In the genomic region with DNA sequence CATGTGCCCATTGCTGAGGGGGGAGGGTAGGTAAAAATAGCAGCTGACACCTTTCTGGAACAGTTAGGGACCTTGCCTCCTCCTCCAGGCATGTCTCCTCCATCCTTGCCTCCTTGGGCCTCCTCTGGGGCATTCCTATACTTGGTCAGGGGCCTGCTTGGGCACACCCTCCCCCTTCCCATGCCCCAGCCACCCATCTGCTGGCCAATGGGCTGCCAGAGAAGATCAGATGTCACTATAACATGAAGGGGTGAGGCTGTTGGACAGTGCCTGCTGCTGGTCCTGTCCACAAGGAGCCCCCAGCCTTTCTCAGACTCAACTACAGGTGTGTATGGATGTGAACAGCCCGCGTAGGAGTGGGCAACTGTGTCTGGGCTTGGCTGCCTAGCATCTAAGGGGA, we compare ENCODE assay signal across 14 mouse cellular contexts. TPM values are rescaled to one million over a fixed set of nuclear protein-coding genes. Genes with fewer than 3 reads are reported as not detected.
DNase-seq lines count a peak whose midpoint lies in the region; ATAC-seq and TF ChIP-seq lines count a peak whose summit lies in the region.
"Had no signal": no experiment of that assay in that cellular context is flagged by ENCODE, and none has a peak within 500 bp of the region (broad histone marks: within the 10 kb centered on the region; RNA-seq: fewer than 3 reads in every experiment).

TSS of gene Tnnt3 (plus strand) at position 262 of the 400 bp plus-strand sequence.

- no peaks in the 10 kb centered on the region for H3K27me3 ChIP-seq in forebrain, embryonic 10.5 days (ENCODE audit: poor library complexity, severe bottlenecking)
- no peaks in the 10 kb centered on the region for H3K27me3 ChIP-seq in forebrain, embryonic 15.5 days
- no peaks in the 10 kb centered on the region for H3K27me3 ChIP-seq in kidney, embryonic 16.5 days (ENCODE audit: insufficient read depth, low read length)
- no peaks in the 10 kb centered on the region for H3K27me3 ChIP-seq in limb, embryonic 15.5 days
- H3K27me3 ChIP-seq: embryonic facial prominence, embryonic 12.5 days had no signal

- H3K4me3 ChIP-seq in forebrain, embryonic 10.5 days: no peak within 1 kb of the TSS
- H3K4me3 ChIP-seq in forebrain, embryonic 15.5 days: no peak within 1 kb of the TSS
- no peak within 1 kb of the TSS for H3K4me3 ChIP-seq in kidney, embryonic 16.5 days (ENCODE audit: low read length)
- peak within 1 kb of the TSS; percentile 86 for H3K4me3 ChIP-seq in gastrocnemius, adult 2 months
- no peak within 1 kb of the TSS for H3K4me3 ChIP-seq in limb, embryonic 15.5 days
- H3K4me3 ChIP-seq: embryonic facial prominence, embryonic 12.5 days had no signal

- H3K4me2 ChIP-seq in forebrain, embryonic 15.5 days (replicated peaks): no peak within 1 kb of the TSS
- H3K4me2 ChIP-seq in kidney, embryonic 16.5 days (replicated peaks; ENCODE audit: low read depth, low read length): no peak within 1 kb of the TSS
- H3K4me2 ChIP-seq in limb, embryonic 15.5 days: no peak within 1 kb of the TSS
- H3K4me2 ChIP-seq: embryonic facial prominence, embryonic 12.5 days; lung, embryonic 14.5 days had no signal

- 80% methylated on average over 2 of the region's 2 CpGs for WGBS in forebrain, embryonic 10.5 days
- 70% methylated on average over 2 of the region's 2 CpGs for WGBS in forebrain, embryonic 15.5 days
- WGBS in kidney, embryonic 16.5 days: 89% methylated on average over 2 of the region's 2 CpGs
- WGBS in limb, embryonic 15.5 days: 72% methylated on average over 2 of the region's 2 CpGs

- no peak for TF ChIP-seq CTCF in gastrocnemius, adult 2 months (IDR thresholded peaks at IDR 0.05)

- H3K9me3 ChIP-seq in forebrain, embryonic 10.5 days: no peaks in the 10 kb centered on the region
- H3K9me3 ChIP-seq in forebrain, embryonic 15.5 days: no peaks in the 10 kb centered on the region
- H3K9me3 ChIP-seq in kidney, embryonic 16.5 days (ENCODE audit: low read length): no peaks in the 10 kb centered on the region
- H3K9me3 ChIP-seq in limb, embryonic 15.5 days: no peaks in the 10 kb centered on the region
- H3K9me3 ChIP-seq: embryonic facial prominence, embryonic 12.5 days had no signal

- no peak for ATAC-seq in forebrain, embryonic 15.5 days (replicated peaks)
- ATAC-seq in kidney, embryonic 16.5 days (ENCODE audit: low FRiP score, low TSS enrichment): no peak; the same call in 1 of the 2 replicates
- ATAC-seq in limb, embryonic 15.5 days (ENCODE audit: insufficient number of reproducible peaks, low FRiP score, low TSS enrichment, low read depth): no peak
- no peak for ATAC-seq in erythroid progenitor cell, adult 5-6 weeks (replicated peaks; ENCODE audit: low FRiP score, poor library complexity, severe bottlenecking)
- ATAC-seq in CD4-positive, CD25-positive, alpha-beta regulatory T cell, adult 4 months: no peak
- ATAC-seq: inflammation-experienced regulatory T-cells, adult 6 months had no signal

- intact Hi-C loops in gastrocnemius, adult 2 months (cut with DNase I): no loop called here

- DNase-seq in forebrain, embryonic 10.5 days (ENCODE audit: extremely low spot score, low spot score): no peak
- no peak for DNase-seq in kidney, postnatal 4 days
- DNase-seq in gastrocnemius, adult 2 months: peak; percentile 91
- DNase-seq: cerebellum, adult 11-12 months; midbrain, embryonic 14.5 days had no signal

- no peak within 1 kb of the TSS for H3K9ac ChIP-seq in forebrain, embryonic 15.5 days (replicated peaks)
- no peak within 1 kb of the TSS for H3K9ac ChIP-seq in kidney, embryonic 16.5 days (replicated peaks; ENCODE audit: low read length)
- H3K9ac ChIP-seq in limb, embryonic 15.5 days: no peak within 1 kb of the TSS
- H3K9ac ChIP-seq: embryonic facial prominence, embryonic 12.5 days; lung, embryonic 14.5 days had no signal

- H3K27ac ChIP-seq in forebrain, embryonic 10.5 days: peak within 1 kb of the TSS; percentile 4; the same call in 1 of the 2 replicates
- no peak within 1 kb of the TSS for H3K27ac ChIP-seq in forebrain, embryonic 15.5 days (replicated peaks)
- H3K27ac ChIP-seq in kidney, embryonic 16.5 days (ENCODE audit: low read length): peak within 1 kb of the TSS; percentile 51; the same call in 1 of the 2 replicates
- H3K27ac ChIP-seq in gastrocnemius, adult 2 months: peak within 1 kb of the TSS; percentile 98
- H3K27ac ChIP-seq in limb, embryonic 15.5 days: peak within 1 kb of the TSS; percentile 50
- H3K27ac ChIP-seq: embryonic facial prominence, embryonic 12.5 days had no signal

- H3K36me3 ChIP-seq in forebrain, embryonic 10.5 days (replicated peaks): no peaks in the 10 kb centered on the region
- H3K36me3 ChIP-seq in forebrain, embryonic 15.5 days: no peaks in the 10 kb centered on the region
- H3K36me3 ChIP-seq in kidney, embryonic 16.5 days (ENCODE audit: insufficient read depth, low read length): peaks cover 13% of the 10 kb centered on the region; the same call in 1 of the 2 replicates
- H3K36me3 ChIP-seq in limb, embryonic 15.5 days: no peaks in the 10 kb centered on the region

- no peaks in the 10 kb centered on the region for H3K4me1 ChIP-seq in forebrain, embryonic 10.5 days
- H3K4me1 ChIP-seq in forebrain, embryonic 15.5 days: no peaks in the 10 kb centered on the region
- H3K4me1 ChIP-seq in kidney, embryonic 16.5 days (ENCODE audit: insufficient read depth, low read length): peaks cover 13% of the 10 kb centered on the region
- H3K4me1 ChIP-seq in limb, embryonic 15.5 days: peaks cover 12% of the 10 kb centered on the region
- H3K4me1 ChIP-seq: embryonic facial prominence, embryonic 12.5 days had no signal

RNA-seq across cellular contexts. Expression of gene Tnnt3, which starts in this region (rescaled TPM):
- 0.33 and 1.1 TPM in 2 replicates for polyA plus RNA-seq in forebrain, embryonic 10.5 days (2016; fragmentation: Nextera tagmentation; extraction: Ambion mirVana)
- polyA plus RNA-seq in forebrain, embryonic 15.5 days (2015; fragmentation: Nextera tagmentation; extraction: Ambion mirVana): 0.98 TPM in 1 of 2 replicates, not detected in the other
- polyA plus RNA-seq in kidney, embryonic 16.5 days (2015; fragmentation: Nextera tagmentation; extraction: Ambion mirVana): 14.2 and 17.2 TPM in 2 replicates
- over 10,000 TPM; 28,899 to 38,022 TPM for total RNA-seq in gastrocnemius, adult 2 months (2021)
- 154 and 517 TPM in 2 replicates for polyA plus RNA-seq in limb, embryonic 15.5 days (2015; fragmentation: Nextera tagmentation; extraction: Ambion mirVana)
- not detected in 2 replicates for total RNA-seq in erythroid progenitor cell, adult 5-6 weeks (2015; ENCODE audit: low replicate concordance)
- total RNA-seq in erythroid progenitor cell, adult 5-6 weeks (2017; ENCODE audit: low replicate concordance): not detected in 2 replicates
- 1 to 10 TPM; 2.5 to 5.7 TPM for polyA plus RNA-seq in CD4-positive, CD25-positive, alpha-beta regulatory T cell, adult 4 months (2017; shearing (Covaris generic))
- total RNA-seq: layer of hippocampus, postnatal 25 days had no signal

Comparison
In these comparisons a context has a peak if more than half of its experiments do, and no peak if none do; other contexts are left out.
1. RNA of gene Tnnt3 (total RNA-seq): 28,899 to 38,022 TPM in gastrocnemius, adult 2 months; not detected in erythroid progenitor cell, adult 5-6 weeks; every median in the first group is over 1,000 times any median in the second.